Mouse (Mus musculus) testis, adult 2 months (tissue): Measurements from ENCODE around the gene Hnrnpab.

ENCODE experiments used
- CTCF ChIP-seq: fragments of 200-500 bp; IDR thresholded peaks from 2 replicates; pipeline ENCODE4 v1.5.1; 2012; ENCODE audit warnings: low read depth, mild to moderate bottlenecking, inconsistent platforms, low read length, moderate library complexity; ENCODE audit not compliant: control insufficient read depth, insufficient read depth, insufficient replicate concordance
- POLR2A ChIP-seq: fragments of 200-500 bp; IDR thresholded peaks from 2 replicates; pipeline ENCODE4 v1.6.1; 2012; ENCODE audit warnings: low read depth, mild to moderate bottlenecking, inconsistent platforms, low read length, moderate library complexity; ENCODE audit not compliant: control insufficient read depth

- TF ChIP-seq CTCF (no peak), POLR2A (no peak)
Observed at GRCm38 (mm10) chr11:51627425-51627824, 20.8 kb upstream of the Hnrnpab start.
